22 mouse cellular contexts compared by ENCODE assay signal in the genomic region with DNA sequence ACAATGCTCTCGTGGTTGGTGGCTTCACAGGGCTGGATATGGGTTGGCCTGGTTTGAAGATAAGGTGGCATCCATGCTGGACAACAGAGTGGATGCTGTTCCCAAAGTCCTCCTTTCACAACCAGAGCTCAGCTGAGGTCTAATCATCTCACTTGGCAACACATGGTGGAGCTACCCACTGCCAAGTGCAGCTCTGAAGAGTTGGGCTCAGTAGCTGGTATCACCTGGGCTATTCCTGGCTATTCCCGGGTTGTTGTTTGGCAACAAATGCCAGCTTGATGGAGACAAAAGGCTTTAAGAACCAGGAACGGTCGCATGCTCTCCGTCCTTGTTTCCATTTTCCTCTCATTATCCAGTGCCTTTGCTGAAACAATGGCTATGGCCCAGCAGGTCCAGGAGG. TPM values are rescaled to one million over a fixed set of nuclear protein-coding genes. Genes with fewer than 3 reads are reported as not detected.
DNase-seq lines count a peak whose midpoint lies in the region; ATAC-seq lines count a peak whose summit lies in the region.
"Had no signal": no experiment of that assay in that cellular context is flagged by ENCODE, and none has a peak within 500 bp of the region (broad histone marks: within the 10 kb centered on the region; RNA-seq: fewer than 3 reads in every experiment).

No protein-coding gene starts in this region.

- no peak overlapping the region for H3K4me2 ChIP-seq in heart, embryonic 11.5 days
- no peak overlapping the region for H3K4me2 ChIP-seq in hindbrain, embryonic 13.5 days
- H3K4me2 ChIP-seq: limb, embryonic 12.5 days; liver, embryonic 12.5 days; midbrain, embryonic 12.5 days; neural tube, embryonic 15.5 days had no signal

- H3K9me3 ChIP-seq in heart, embryonic 11.5 days (replicated peaks; ENCODE audit: control insufficient read depth, low read length): no peaks in the 10 kb centered on the region
- H3K9me3 ChIP-seq in hindbrain, embryonic 13.5 days: no peaks in the 10 kb centered on the region
- H3K9me3 ChIP-seq: forebrain, embryonic 10.5 days; limb, embryonic 12.5 days; liver, embryonic 12.5 days; midbrain, embryonic 12.5 days; neural tube, embryonic 15.5 days had no signal

- no peaks in the 10 kb centered on the region for H3K27me3 ChIP-seq in heart, embryonic 11.5 days (ENCODE audit: control insufficient read depth, insufficient read depth, low read length)
- no peaks in the 10 kb centered on the region for H3K27me3 ChIP-seq in hindbrain, embryonic 13.5 days
- H3K27me3 ChIP-seq: limb, embryonic 12.5 days; liver, embryonic 12.5 days; midbrain, embryonic 12.5 days; neural tube, embryonic 15.5 days had no signal

- H3K9ac ChIP-seq in heart, embryonic 11.5 days (ENCODE audit: low read depth, low read length): no peak overlapping the region
- no peak overlapping the region for H3K9ac ChIP-seq in hindbrain, embryonic 13.5 days
- H3K9ac ChIP-seq: limb, embryonic 12.5 days; liver, embryonic 12.5 days; midbrain, embryonic 12.5 days; neural tube, embryonic 15.5 days had no signal

- H3K27ac ChIP-seq in heart, embryonic 11.5 days (ENCODE audit: low read depth, low read length): no peak overlapping the region
- H3K27ac ChIP-seq in hindbrain, embryonic 13.5 days: no peak overlapping the region
- H3K27ac ChIP-seq: forebrain, embryonic 10.5 days; limb, embryonic 12.5 days; liver, embryonic 12.5 days; midbrain, embryonic 12.5 days; neural tube, embryonic 15.5 days had no signal

- no peaks in the 10 kb centered on the region for H3K36me3 ChIP-seq in heart, embryonic 11.5 days (ENCODE audit: control insufficient read depth, insufficient read depth, low read length)
- H3K36me3 ChIP-seq in hindbrain, embryonic 13.5 days: no peaks in the 10 kb centered on the region
- H3K36me3 ChIP-seq: forebrain, embryonic 10.5 days; limb, embryonic 12.5 days; liver, embryonic 12.5 days; midbrain, embryonic 12.5 days; neural tube, embryonic 15.5 days had no signal

- 81% methylated on average over 5 of the region's 5 CpGs for WGBS in heart, embryonic 11.5 days (ENCODE audit: insufficient replicate concordance)
- 77% methylated on average over 5 of the region's 5 CpGs for WGBS in hindbrain, embryonic 13.5 days

- no peak overlapping the region for H3K4me3 ChIP-seq in heart, embryonic 11.5 days (ENCODE audit: low read depth, low read length)
- no peak overlapping the region for H3K4me3 ChIP-seq in hindbrain, embryonic 13.5 days
- H3K4me3 ChIP-seq: forebrain, embryonic 10.5 days; limb, embryonic 12.5 days; liver, embryonic 12.5 days; midbrain, embryonic 12.5 days; neural tube, embryonic 15.5 days had no signal

- ATAC-seq in heart, embryonic 11.5 days (replicated peaks; ENCODE audit: insufficient number of reproducible peaks, low FRiP score, low TSS enrichment): no peak
- ATAC-seq in hindbrain, embryonic 13.5 days (ENCODE audit: low FRiP score): no peak
- ATAC-seq: hindbrain, embryonic 16.5 days; intestine, postnatal 0 days; liver, embryonic 12.5 days had no signal

- peaks cover 11% of the 10 kb centered on the region for H3K4me1 ChIP-seq in heart, embryonic 11.5 days (ENCODE audit: control insufficient read depth, insufficient read depth, low read length)
- no peaks in the 10 kb centered on the region for H3K4me1 ChIP-seq in hindbrain, embryonic 13.5 days (replicated peaks)
- H3K4me1 ChIP-seq: limb, embryonic 12.5 days; liver, embryonic 12.5 days; neural tube, embryonic 15.5 days had no signal

- DNase-seq in heart, adult 11 months: peak; percentile 97
- peak; percentile 76 for DNase-seq in Muller cell, postnatal 12 days (ENCODE audit: inconsistent ontology term)
- peak; percentile 77 for DNase-seq in brain, adult 2 months (ENCODE audit: low read depth, low spot score)
- peak; percentile 68 to 73 for DNase-seq in heart, adult 9 months (ENCODE audit: low spot score in 2 of 2)
- DNase-seq in embryo, embryonic 11 days: no peak
- DNase-seq in right cerebral cortex, postnatal 36 days (ENCODE audit: low spot score in 2 of 2): no peak
- DNase-seq: adrenal gland, postnatal 10 days; gastrocnemius, postnatal 10 days; kidney, postnatal 36 days; lung, adult 2 months; lung, postnatal 14 days; right cerebral cortex, postnatal 25 days; thymus, postnatal 14 days had no signal

RNA-seq across cellular contexts. Expression of a gene that starts 19.2 kb away (rescaled TPM):
- polyA plus RNA-seq in heart, embryonic 11.5 days (2014; fragmentation: Nextera tagmentation; extraction: Ambion mirVana): 6.1 and 6.6 TPM in 2 replicates
- 10.4 and 10.6 TPM in 2 replicates for polyA plus RNA-seq in hindbrain, embryonic 13.5 days (2015; fragmentation: Nextera tagmentation; extraction: Ambion mirVana)

Comparison
In these comparisons a context has a peak if more than half of its experiments do, and no peak if none do; other contexts are left out.
1. DNase-seq: peak in heart, adult 11 months (single experiment), Muller cell, postnatal 12 days (single experiment), brain, adult 2 months (single experiment) and heart, adult 9 months (2 of 2); none in embryo, embryonic 11 days (single experiment) and right cerebral cortex, postnatal 36 days (0 of 2).